Mouse (Mus musculus) kidney, adult 2 months (tissue): ENCODE measurements at regions not wholly inside any gene's neighbourhood (a gene's known extent, or its start where the extent isn't known, plus 50 kb on each side); places are given as distances from the start of the nearest gene placed in this dataset.
"Not testable (repeated sequence)": the region's sequence is repeated elsewhere in the genome, so short reads cannot be mapped to it uniquely, and the experiment has no call there.

Experiments
- CTCF ChIP-seq: fragments of 200-500 bp; conservative IDR thresholded peaks from 2 replicates; pipeline ENCODE4 v1.5.1; 2011; ENCODE audit warnings: low read depth, mild to moderate bottlenecking, control low read depth, low read length, moderate library complexity, mixed read lengths; ENCODE audit not compliant: insufficient read depth, insufficient read length
- POLR2A ChIP-seq: fragments of 200-500 bp; IDR thresholded peaks from one replicate; pipeline ENCODE4 v1.6.1; 2011; ENCODE audit warnings: low read depth, low read length, control low read depth

GRCm38 (mm10) chrX:50604995-50605394 is 176.7 kb upstream of the Olfr1324 start:
- TF ChIP-seq POLR2A, CTCF: not testable (repeated sequence)
